Mouse (Mus musculus) spleen, adult 2 months (tissue): ENCODE data around the gene Cd52. TPM values are rescaled to one million over a fixed set of nuclear protein-coding genes. Genes with fewer than 3 reads are reported as not detected.

Source experiments
- DNase-seq, 2 experiments: peaks; one replicate each; pipeline versions ENCODE4 v3.0.0 to v3.0.0-alpha.2; 2012 to 2021; ENCODE audit warnings: low spot score in 2 of 2, low read depth in 1 of 2
- H3K27ac ChIP-seq: fragments of 200-500 bp; 2 replicates; pipeline ENCODE4 v1.5.1; 2012; ENCODE audit warnings: low read length, inconsistent platforms; ENCODE audit not compliant: insufficient read depth
- H3K27me3 ChIP-seq: fragments of 200-500 bp; 2 replicates; pipeline ENCODE4 v1.6.1; 2012; ENCODE audit warnings: mild to moderate bottlenecking, moderate library complexity, low read length, inconsistent platforms; ENCODE audit not compliant: control insufficient read depth, insufficient read depth
- H3K36me3 ChIP-seq: fragments of 200-500 bp; 2 replicates; pipeline ENCODE4 v1.6.1; 2012; ENCODE audit warnings: mild to moderate bottlenecking, low read length, inconsistent platforms; ENCODE audit not compliant: control insufficient read depth, insufficient read depth
- H3K4me1 ChIP-seq: fragments of 200-500 bp; 2 replicates; pipeline ENCODE4 v1.6.1; 2011; ENCODE audit warnings: inconsistent platforms; ENCODE audit not compliant: control insufficient read depth, insufficient read depth, insufficient read length
- H3K4me3 ChIP-seq: fragments of 200-500 bp; 2 replicates; pipeline ENCODE4 v1.5.1; 2011; ENCODE audit warnings: mild to moderate bottlenecking, inconsistent platforms; ENCODE audit not compliant: insufficient read depth, insufficient read length; ENCODE audit errors: extremely low read depth
- CTCF ChIP-seq: fragments of 200-500 bp; IDR thresholded peaks from 2 replicates; pipeline ENCODE4 v1.5.1; 2011; ENCODE audit warnings: mild to moderate bottlenecking, inconsistent platforms; ENCODE audit not compliant: insufficient read depth, insufficient read length, insufficient replicate concordance; ENCODE audit errors: extremely low read depth
- POLR2A ChIP-seq: fragments of 200-500 bp; IDR thresholded peaks from 2 replicates; pipeline ENCODE4 v1.6.1; 2011; ENCODE audit warnings: low read depth, low read length, inconsistent platforms
- WGBS: fragments of 180-500 bp; shearing (Covaris S2); methylation state at CpG from one replicate; pipeline ENCODE4 v1.1.7; 2018; 5-methylcytosine and 5-hydroxymethylcytosine counted together
- polyA plus RNA-seq: library from polyadenylated mRNA; depleted of rRNA; stranded (reverse); fragments of >200 nt; gene quantifications from 2 replicates; pipeline ENCODE4 v1.2.3, GENCODE M21; 2012

Gene Cd52
- polyA plus RNA-seq, 1 experiment = 461 TPM

DNA sequence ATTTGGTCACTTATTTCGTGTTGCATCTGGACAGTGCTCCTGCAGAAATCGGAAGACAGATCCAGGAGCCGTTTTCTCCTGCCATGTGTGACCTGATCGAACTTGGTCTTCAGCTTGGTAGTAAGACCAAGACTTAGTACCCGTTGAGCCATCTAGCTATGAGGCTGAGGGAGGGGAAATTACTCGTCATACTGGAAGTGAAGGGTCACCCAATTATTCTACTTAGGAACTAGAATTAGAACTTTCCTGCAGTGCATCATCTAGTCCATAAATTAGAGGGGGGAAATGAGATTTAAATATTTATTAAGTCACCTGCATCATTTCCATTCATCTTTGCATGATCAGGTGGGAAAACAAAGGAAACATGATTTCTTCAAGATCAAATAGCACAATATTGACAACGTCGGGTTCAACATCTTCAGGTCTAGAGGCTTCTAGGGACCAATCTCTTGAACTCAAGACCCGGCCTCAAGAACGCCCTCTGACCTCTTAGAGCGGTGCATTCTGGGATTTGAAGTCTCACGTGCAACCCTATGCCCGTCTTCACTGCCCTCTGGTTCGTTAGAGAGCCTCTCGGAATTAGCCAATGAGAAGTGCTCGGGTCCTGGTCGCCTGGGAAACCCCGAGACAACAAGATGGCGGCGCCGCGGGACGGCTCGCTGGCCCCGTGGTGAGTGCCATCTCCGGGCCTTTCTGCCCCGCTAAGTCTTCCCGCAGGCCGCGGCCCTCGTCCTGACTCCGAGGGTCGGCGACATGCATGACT is 7.3 kb upstream of the Cd52 start, which contains the start of gene Ubxn11:
Gene Ubxn11, plus strand, starts transcription at position 592 of the 763 bp plus-strand sequence.
- peaks cover 43% of the 10 kb centered on the region; the same call in 1 of the 2 replicates for H3K4me1 ChIP-seq
- DNase-seq = peak; percentile 74 to 89
- TF ChIP-seq POLR2A = no peak
- no peak for TF ChIP-seq CTCF
- 18% methylated on average over 34 of the region's 34 CpGs for WGBS
- H3K4me3 ChIP-seq = peak within 1 kb of the TSS; percentile 95
- H3K27me3 ChIP-seq = no peaks in the 10 kb centered on the region
- no peaks in the 10 kb centered on the region for H3K36me3 ChIP-seq
- H3K27ac ChIP-seq = peak within 1 kb of the TSS; percentile 70

DNA sequence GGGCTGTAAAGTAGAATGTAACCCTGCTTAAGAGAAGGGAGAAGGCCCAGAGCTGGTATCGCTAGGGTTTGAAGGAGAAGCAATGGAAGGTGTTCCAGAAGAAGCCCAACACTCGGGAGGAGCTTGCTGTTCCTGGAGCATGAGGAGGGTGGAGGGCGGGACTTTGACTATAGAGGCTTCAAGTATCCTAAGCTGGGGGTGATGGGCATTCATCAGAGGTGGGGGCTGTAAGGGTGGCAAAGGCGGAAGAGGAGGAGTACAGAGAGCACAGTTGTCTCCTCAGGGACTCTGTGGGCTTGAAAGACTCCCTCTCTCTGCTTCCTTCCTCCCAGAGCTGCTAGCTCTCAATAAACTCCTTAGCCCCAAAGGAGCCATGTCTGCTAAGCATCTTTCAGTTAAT is 5.4 kb upstream of the Cd52 start:
- peak in 1 of 2 experiments; percentile 50 for DNase-seq
- Histone ChIP-seq H3K36me3 (no peaks in the 10 kb centered on the region), H3K27ac (peak overlapping the region; percentile 98), H3K4me3 (no peak overlapping the region), H3K27me3 (no peaks in the 10 kb centered on the region), H3K4me1 (peaks cover 43% of the 10 kb centered on the region; the same call in 1 of the 2 replicates)
- TF ChIP-seq POLR2A (no peak), CTCF (no peak)
- WGBS = 49% methylated on average over 4 of the region's 4 CpGs

DNA sequence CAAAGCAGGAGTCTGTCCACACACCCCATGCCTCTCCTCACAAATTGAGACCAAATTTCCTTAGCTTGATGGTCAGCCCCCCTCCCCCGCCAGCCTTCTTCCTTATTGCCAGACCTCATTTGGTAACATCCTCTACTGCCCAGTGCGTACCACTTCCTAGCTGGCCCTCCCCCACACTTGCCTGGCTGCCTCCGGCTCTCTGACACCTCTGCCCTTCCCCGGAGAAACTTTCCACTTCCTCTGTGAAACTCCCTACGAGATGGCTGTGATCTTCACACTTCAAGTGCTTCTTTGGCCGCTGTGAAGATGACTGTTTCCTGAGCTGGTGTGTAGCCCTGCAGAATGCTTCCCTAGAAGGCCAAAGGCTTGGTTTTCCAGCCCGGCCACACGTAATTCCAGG is 3.7 kb upstream of the Cd52 start:
- Histone ChIP-seq H3K36me3 (peaks cover 2% of the 10 kb centered on the region; the same call in 1 of the 2 replicates), H3K27ac (peak overlapping the region; percentile 98), H3K27me3 (no peaks in the 10 kb centered on the region), H3K4me3 (0 out of 2 replicates have a peak overlapping the region, but pooled peaks have one; percentile 7), H3K4me1 (peaks cover 43% of the 10 kb centered on the region; the same call in 1 of the 2 replicates)
- TF ChIP-seq POLR2A (no peak), CTCF (no peak)
- 8% methylated on average over 8 of the region's 8 CpGs for WGBS
- peak; percentile 90 to 93 for DNase-seq

DNA sequence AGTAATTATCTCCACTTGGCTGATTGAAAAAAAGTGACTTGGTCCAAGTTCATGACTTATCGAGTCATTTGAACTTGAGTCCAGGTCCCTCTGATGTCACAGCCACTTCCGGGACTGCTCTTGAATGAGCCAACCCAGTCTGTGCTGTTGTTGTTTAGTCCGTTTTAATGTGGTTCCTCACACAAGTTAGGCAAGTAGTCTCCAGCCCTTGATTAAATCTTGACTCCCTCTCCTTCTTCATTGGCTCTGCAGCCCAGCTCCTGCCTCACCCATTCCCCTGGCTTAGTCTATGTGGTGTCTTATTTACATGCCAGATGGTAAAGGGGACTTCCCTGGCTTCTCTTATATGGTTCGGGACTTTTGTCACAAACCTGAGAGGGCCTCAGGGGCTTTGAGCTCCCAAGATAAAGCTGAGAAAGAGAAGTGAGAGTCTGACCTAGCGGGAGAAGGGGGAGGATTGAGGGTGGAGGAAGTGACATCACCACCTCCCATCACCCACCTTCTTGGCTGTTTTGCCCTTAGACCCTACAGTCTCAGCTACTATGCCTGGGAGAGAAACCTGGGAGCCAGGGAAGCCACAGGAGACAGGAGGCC is 2.2 kb upstream of the Cd52 start:
- WGBS = 4% methylated on average over 5 of the region's 5 CpGs
- H3K36me3 ChIP-seq = peaks cover 10% of the 10 kb centered on the region
- H3K27ac ChIP-seq = peak overlapping the region; percentile 98
- H3K27me3 ChIP-seq = no peaks in the 10 kb centered on the region
- TF ChIP-seq CTCF = no peak
- TF ChIP-seq POLR2A = no peak; the same call in 1 of the 2 replicates
- H3K4me3 ChIP-seq = no peak overlapping the region
- peak; percentile 78 to 94 for DNase-seq
- H3K4me1 ChIP-seq = peaks cover 47% of the 10 kb centered on the region; the same call in 1 of the 2 replicates

DNA sequence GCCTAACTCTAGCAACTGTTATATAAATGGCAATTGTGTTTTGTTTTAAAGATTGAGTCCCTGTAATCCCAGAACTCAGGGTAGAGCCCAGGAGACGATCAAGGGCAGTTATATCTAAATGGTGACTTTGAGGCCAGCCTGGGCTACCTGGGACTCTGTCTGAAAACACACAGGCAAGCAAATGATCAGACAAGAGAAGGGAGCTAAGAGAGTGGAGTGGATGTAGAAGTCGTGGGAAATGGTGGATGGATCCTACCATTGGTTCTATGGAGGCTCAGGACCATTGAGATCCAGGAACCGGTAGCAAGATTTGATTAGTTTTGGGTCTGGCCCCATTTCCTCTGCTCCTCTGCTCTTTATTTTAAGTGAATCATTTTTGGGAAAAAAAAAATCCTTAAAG is 1.2 kb upstream of the Cd52 start:
- WGBS = 74% methylated on average over 3 of the region's 3 CpGs
- TF ChIP-seq POLR2A (no peak), CTCF (no peak)
- Histone ChIP-seq H3K27ac (peak overlapping the region; percentile 98), H3K4me1 (peaks cover 44% of the 10 kb centered on the region; the same call in 1 of the 2 replicates), H3K4me3 (no peak overlapping the region), H3K36me3 (peaks cover 10% of the 10 kb centered on the region), H3K27me3 (no peaks in the 10 kb centered on the region)
- no peak for DNase-seq

DNA sequence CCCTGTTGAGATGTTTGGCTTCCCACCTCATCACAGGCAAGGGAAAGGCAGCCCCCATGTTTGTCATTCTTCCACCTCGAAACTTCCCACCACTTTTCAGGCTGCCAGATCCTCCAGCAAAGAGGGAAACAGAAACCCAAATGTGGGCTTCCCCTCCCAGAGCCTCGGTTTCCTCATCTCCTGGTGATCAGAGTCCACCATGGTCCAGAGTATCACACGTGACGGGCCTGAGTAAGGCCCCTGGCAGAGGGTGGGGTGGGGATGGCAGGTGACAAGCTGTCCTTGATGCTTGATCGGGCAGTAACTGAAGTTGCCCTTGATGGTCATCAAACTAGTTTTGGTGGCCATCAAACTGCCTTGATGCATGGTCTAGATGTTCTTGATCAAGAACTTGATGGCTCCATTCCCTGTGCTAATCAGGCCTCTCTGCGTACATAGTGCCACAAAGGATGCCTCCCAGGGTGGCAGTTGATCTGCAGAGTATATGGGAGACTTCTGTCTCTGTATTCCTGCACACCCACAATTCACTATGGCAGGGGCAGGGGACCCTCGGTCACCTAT is 798 bp downstream of the Cd52 start:
- no peak for DNase-seq
- peaks cover 31% of the 10 kb centered on the region; the same call in 1 of the 2 replicates for H3K4me1 ChIP-seq
- peak overlapping the region; percentile 80 for H3K4me3 ChIP-seq
- WGBS = 33% methylated on average over 7 of the region's 7 CpGs
- peak overlapping the region; percentile 94 for H3K27ac ChIP-seq
- H3K36me3 ChIP-seq = peaks cover 10% of the 10 kb centered on the region
- H3K27me3 ChIP-seq = no peaks in the 10 kb centered on the region
- TF ChIP-seq POLR2A (no peak), CTCF (no peak)
